Mouse (Mus musculus) liver, embryonic 14.5 days (tissue): ENCODE results near the gene Art1.

Experiments used
- CTCF ChIP-seq: IDR thresholded peaks from 2 replicates; pipeline ENCODE4 v1.5.1; 2016; ENCODE audit warnings: antibody characterized with exemption, low read depth, control low read depth
- EP300 ChIP-seq: IDR thresholded peaks from 2 replicates; pipeline ENCODE4 v1.6.1; 2016; ENCODE audit warnings: antibody characterized with exemption, low read depth

- no peak for TF ChIP-seq CTCF
- TF ChIP-seq EP300, result no peak
These were observed 17.4 kb upstream of the Art1 start for GRCm38 (mm10) chr7:102084041-102084696.
